Mouse (Mus musculus) cerebellum, postnatal 10 days (tissue): ENCODE data around the gene Brms1.

Experiments used
- DNase-seq, 2 experiments: peaks; one replicate each; pipeline ENCODE4 v3.0.0; 2021; ENCODE audit warnings: mixed read lengths in 2 of 2

The Brms1 gene

GRCm38 (mm10) chr19:5092083-5092482 lies 50.9 kb downstream of the Brms1 start:
- DNase-seq, result no peak

- peak; percentile 59 to 66 for DNase-seq
Observed at GRCm38 (mm10) chr19:5093481-5094242, 52.5 kb downstream of the Brms1 start.

GRCm38 (mm10) chr19:5094243-5094632 lies 53.1 kb downstream of the Brms1 start:
- peak; percentile 99 to 100 for DNase-seq

GRCm38 (mm10) chr19:5094746-5095417 lies 53.7 kb downstream of the Brms1 start:
- DNase-seq, result peak in 1 of 2 experiments; percentile 61

- DNase-seq, result peak; percentile 78 to 81
Observed at GRCm38 (mm10) chr19:5095887-5096474, 54.8 kb downstream of the Brms1 start.

- DNase-seq, result peak in 1 of 2 experiments; percentile 55
Observed at GRCm38 (mm10) chr19:5097521-5098362, 56.6 kb downstream of the Brms1 start.

- DNase-seq, result peak; percentile 87 to 90
Observed at GRCm38 (mm10) chr19:5098363-5099143, 57.4 kb downstream of the Brms1 start, which contains the start of gene Cnih2. Cnih2 (minus strand) TSS chr19:5098521.
